Mouse (Mus musculus) intestine, embryonic 15.5 days (tissue): ENCODE results near the gene Tcp11l2. TPM values are rescaled to one million over a fixed set of nuclear protein-coding genes. Genes with fewer than 3 reads are reported as not detected.
A peak's percentile ranks its signal among the peaks of the same experiment; 100 is the strongest.

Source experiments
- ATAC-seq: fragments of 200-750 bp; cut with Nextera tagmentation; 2 replicates; pipeline ENCODE4 v1.8.0; 2017; ENCODE audit warnings: moderate TSS enrichment, moderate library complexity
- H3K27ac ChIP-seq: fragments of 300-500 bp; sonication (generic); 2 replicates; pipeline ENCODE4 v1.5.1; 2015; ENCODE audit warnings: mild to moderate bottlenecking, inconsistent platforms
- H3K27me3 ChIP-seq: fragments of 300-500 bp; sonication (generic); replicated peaks from 2 replicates; pipeline ENCODE4 v1.6.1; 2015; ENCODE audit warnings: inconsistent platforms
- H3K36me3 ChIP-seq: fragments of 300-500 bp; sonication (generic); 2 replicates; pipeline ENCODE4 v1.6.1; 2015; ENCODE audit warnings: inconsistent platforms
- H3K4me1 ChIP-seq: fragments of 300-500 bp; sonication (generic); replicated peaks from 2 replicates; pipeline ENCODE4 v1.6.1; 2015; ENCODE audit warnings: inconsistent platforms
- H3K4me2 ChIP-seq: fragments of 300-500 bp; sonication (generic); replicated peaks from 2 replicates; pipeline ENCODE4 v1.6.1; 2015; ENCODE audit warnings: mild to moderate bottlenecking, inconsistent platforms
- H3K4me3 ChIP-seq: fragments of 300-500 bp; sonication (generic); replicated peaks from 2 replicates; pipeline ENCODE4 v1.5.1; 2015; ENCODE audit warnings: inconsistent platforms
- H3K9ac ChIP-seq: fragments of 300-500 bp; sonication (generic); 2 replicates; pipeline ENCODE4 v1.6.1; 2015; ENCODE audit warnings: inconsistent platforms
- H3K9me3 ChIP-seq: fragments of 300-500 bp; sonication (generic); 2 replicates; pipeline ENCODE4 v1.6.1; 2016; ENCODE audit warnings: inconsistent platforms
- WGBS: fragments of 180-500 bp; shearing (Covaris S2); methylation state at CpG from one replicate; pipeline ENCODE4 v1.1.7; 2015; 5-methylcytosine and 5-hydroxymethylcytosine counted together
- polyA plus RNA-seq: library from polyadenylated mRNA; unstranded; fragments of >200 nt; fragmentation: Nextera tagmentation; extraction: Ambion mirVana; gene quantifications from 2 replicates; pipeline ENCODE4 v1.2.1, GENCODE M21; 2015

Gene Tcp11l2
- polyA plus RNA-seq, 1 experiment from 2014 or later, result 11.6 TPM

- Histone ChIP-seq H3K4me2 (no peak overlapping the region), H3K4me1 (no peaks in the 10 kb centered on the region), H3K4me3 (no peak overlapping the region), H3K9me3 (no peaks in the 10 kb centered on the region), H3K27ac (no peak overlapping the region), H3K27me3 (no peaks in the 10 kb centered on the region), H3K36me3 (no peaks in the 10 kb centered on the region), H3K9ac (no peak overlapping the region)
- ATAC-seq, result peak; percentile 78
- 61% methylated on average over 13 of the region's 13 CpGs for whole genome bisulfite sequencing
These were observed 13.6 kb upstream of the Tcp11l2 start for GRCm38 (mm10) chr10:84562567-84563554.

GRCm38 (mm10) chr10:84564427-84564826 lies 12.0 kb upstream of the Tcp11l2 start:
- Histone ChIP-seq H3K36me3 (no peaks in the 10 kb centered on the region), H3K27ac (no peak overlapping the region), H3K27me3 (no peaks in the 10 kb centered on the region), H3K4me2 (no peak overlapping the region), H3K9ac (no peak overlapping the region), H3K4me3 (no peak overlapping the region), H3K4me1 (no peaks in the 10 kb centered on the region), H3K9me3 (no peaks in the 10 kb centered on the region)
- 83% methylated on average over 8 of the region's 8 CpGs for WGBS
- no peak for ATAC-seq

GRCm38 (mm10) chr10:84571052-84571639 lies 5.3 kb upstream of the Tcp11l2 start:
- ATAC-seq, result no peak
- H3K27ac ChIP-seq, result no peak overlapping the region
- 74% methylated on average over 10 of the region's 10 CpGs for WGBS
- no peak overlapping the region for H3K4me3 ChIP-seq
- no peak overlapping the region for H3K9ac ChIP-seq
- H3K4me1 ChIP-seq, result no peaks in the 10 kb centered on the region
- no peaks in the 10 kb centered on the region for H3K27me3 ChIP-seq
- H3K4me2 ChIP-seq, result no peak overlapping the region
- no peaks in the 10 kb centered on the region for H3K9me3 ChIP-seq
- no peaks in the 10 kb centered on the region for H3K36me3 ChIP-seq

- Histone ChIP-seq H3K36me3 (no peaks in the 10 kb centered on the region), H3K4me1 (0 out of 2 replicates have a peak, but pooled peaks cover 7% of the 10 kb centered on the region), H3K4me3 (no peak overlapping the region), H3K27me3 (no peaks in the 10 kb centered on the region), H3K9ac (no peak overlapping the region), H3K4me2 (no peak overlapping the region), H3K9me3 (no peaks in the 10 kb centered on the region), H3K27ac (no peak overlapping the region)
- 54% methylated on average over 5 of the region's 5 CpGs for WGBS
- no peak for ATAC-seq
These were observed 2.6 kb upstream of the Tcp11l2 start for GRCm38 (mm10) chr10:84573671-84574420.

- Histone ChIP-seq H3K4me2 (peak overlapping the region; percentile 94), H3K9ac (no peak overlapping the region), H3K36me3 (no peaks in the 10 kb centered on the region), H3K27me3 (no peaks in the 10 kb centered on the region), H3K9me3 (no peaks in the 10 kb centered on the region), H3K4me3 (peak overlapping the region; percentile 91), H3K27ac (peak overlapping the region; percentile 70), H3K4me1 (0 out of 2 replicates have a peak, but pooled peaks cover 7% of the 10 kb centered on the region)
- peak; percentile 88 for ATAC-seq
- under 1% methylated on average over 14 of the region's 14 CpGs for WGBS
These were observed 414 bp upstream of the Tcp11l2 start for GRCm38 (mm10) chr10:84576029-84576394.

GRCm38 (mm10) chr10:84577071-84577727 lies 773 bp downstream of the Tcp11l2 start:
- WGBS, result 1% methylated on average over 38 of the region's 38 CpGs

GRCm38 (mm10) chr10:84578738-84579137 lies 2.3 kb downstream of the Tcp11l2 start:
- 78% methylated on average over 10 of the region's 10 CpGs for WGBS
- Histone ChIP-seq H3K36me3 (no peaks in the 10 kb centered on the region), H3K9me3 (no peaks in the 10 kb centered on the region), H3K4me1 (0 out of 2 replicates have a peak, but pooled peaks cover 7% of the 10 kb centered on the region), H3K4me3 (no peak overlapping the region), H3K9ac (no peak overlapping the region), H3K27ac (no peak overlapping the region), H3K27me3 (no peaks in the 10 kb centered on the region), H3K4me2 (no peak overlapping the region)
- no peak for ATAC-seq

More at GRCm38 (mm10) chr10:84577071-84577727, 773 bp downstream of the Tcp11l2 start:
- Histone ChIP-seq H3K4me3 (peak overlapping the region; percentile 91), H3K27ac (peak overlapping the region; percentile 70), H3K4me2 (peak overlapping the region; percentile 94), H3K4me1 (0 out of 2 replicates have a peak, but pooled peaks cover 7% of the 10 kb centered on the region), H3K27me3 (no peaks in the 10 kb centered on the region), H3K9me3 (no peaks in the 10 kb centered on the region), H3K36me3 (no peaks in the 10 kb centered on the region), H3K9ac (peak overlapping the region; percentile 60)
- peak; percentile 61 for ATAC-seq

GRCm38 (mm10) chr10:84579527-84579926 lies 3.1 kb downstream of the Tcp11l2 start:
- Histone ChIP-seq H3K9ac (no peak overlapping the region), H3K4me2 (no peak overlapping the region), H3K4me3 (no peak overlapping the region), H3K27ac (no peak overlapping the region), H3K9me3 (no peaks in the 10 kb centered on the region), H3K27me3 (no peaks in the 10 kb centered on the region), H3K36me3 (no peaks in the 10 kb centered on the region), H3K4me1 (0 out of 2 replicates have a peak, but pooled peaks cover 7% of the 10 kb centered on the region)
- WGBS, result 76% methylated on average over 2 of the region's 2 CpGs
- ATAC-seq, result no peak

- Histone ChIP-seq H3K4me2 (no peak overlapping the region), H3K27me3 (no peaks in the 10 kb centered on the region), H3K27ac (no peak overlapping the region), H3K4me3 (no peak overlapping the region), H3K9me3 (no peaks in the 10 kb centered on the region), H3K36me3 (no peaks in the 10 kb centered on the region), H3K9ac (no peak overlapping the region), H3K4me1 (0 out of 2 replicates have a peak, but pooled peaks cover 7% of the 10 kb centered on the region)
- 63% methylated on average over 8 of the region's 8 CpGs for WGBS
- ATAC-seq, result no peak
These were observed 4.8 kb downstream of the Tcp11l2 start for GRCm38 (mm10) chr10:84581191-84581590.

GRCm38 (mm10) chr10:84582236-84582635 lies 5.8 kb downstream of the Tcp11l2 start:
- no peaks in the 10 kb centered on the region for H3K9me3 ChIP-seq
- no peak overlapping the region for H3K27ac ChIP-seq
- no peaks in the 10 kb centered on the region for H3K27me3 ChIP-seq
- H3K4me2 ChIP-seq, result no peak overlapping the region
- ATAC-seq, result no peak
- H3K9ac ChIP-seq, result no peak overlapping the region
- 78% methylated on average over 7 of the region's 7 CpGs for WGBS
- H3K36me3 ChIP-seq, result no peaks in the 10 kb centered on the region
- H3K4me1 ChIP-seq, result 0 out of 2 replicates have a peak, but pooled peaks cover 7% of the 10 kb centered on the region
- H3K4me3 ChIP-seq, result no peak overlapping the region

GRCm38 (mm10) chr10:84584451-84585293 lies 8.2 kb downstream of the Tcp11l2 start:
- Histone ChIP-seq H3K9ac (no peak overlapping the region), H3K4me2 (no peak overlapping the region), H3K36me3 (no peaks in the 10 kb centered on the region), H3K27ac (no peak overlapping the region), H3K4me1 (no peaks in the 10 kb centered on the region), H3K9me3 (no peaks in the 10 kb centered on the region), H3K27me3 (no peaks in the 10 kb centered on the region), H3K4me3 (no peak overlapping the region)
- ATAC-seq, result no peak
- 59% methylated on average over 11 of the region's 11 CpGs for WGBS
